Mouse (Mus musculus): ENCODE results near the gene Usp54.
A peak's percentile ranks its signal among the peaks of the same experiment; 100 is the strongest.

Gene Usp54

DNA sequence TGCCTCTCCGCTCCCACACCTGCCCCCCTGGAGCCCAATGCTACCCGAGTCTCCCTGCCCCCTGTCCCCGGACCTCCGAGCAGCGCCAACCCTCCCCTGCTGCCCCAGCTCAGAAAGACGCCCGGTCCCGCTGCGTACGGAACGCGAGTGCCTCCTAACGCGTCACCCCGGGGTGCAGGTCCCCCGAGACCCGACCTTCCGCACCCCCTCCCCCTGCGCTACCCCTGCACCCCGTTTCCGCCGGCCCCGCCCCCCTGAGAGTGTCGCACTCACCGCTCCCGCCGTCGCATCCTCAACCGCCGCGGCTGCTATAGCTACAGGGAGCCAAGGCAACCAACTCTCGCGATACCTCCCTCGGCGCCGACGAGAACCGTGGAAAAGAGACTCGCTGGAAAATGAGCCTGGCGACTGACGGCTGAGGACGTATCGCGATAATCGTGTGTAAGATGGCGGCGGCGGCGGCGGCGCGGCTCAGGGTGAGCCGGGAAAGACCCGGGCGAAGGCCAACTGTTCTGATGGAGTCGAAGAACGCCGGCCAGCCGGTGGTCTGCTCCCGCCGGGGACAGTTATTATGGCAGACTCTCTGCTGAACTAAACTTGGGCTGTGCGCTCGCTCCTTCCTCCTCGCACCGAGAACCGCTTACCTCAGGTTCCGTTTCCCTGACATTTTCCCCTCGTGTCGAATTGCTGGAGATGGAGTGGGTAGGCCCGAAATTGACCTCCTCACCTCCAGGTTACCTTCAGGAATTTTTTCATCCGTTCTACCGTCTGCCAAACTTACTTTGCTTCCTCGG is at the start of gene Usp54:
Gene Usp54 (minus strand): TSS at position 420 of the 794 bp plus-strand sequence.
- DNase-seq = peak; percentile 98

DNA sequence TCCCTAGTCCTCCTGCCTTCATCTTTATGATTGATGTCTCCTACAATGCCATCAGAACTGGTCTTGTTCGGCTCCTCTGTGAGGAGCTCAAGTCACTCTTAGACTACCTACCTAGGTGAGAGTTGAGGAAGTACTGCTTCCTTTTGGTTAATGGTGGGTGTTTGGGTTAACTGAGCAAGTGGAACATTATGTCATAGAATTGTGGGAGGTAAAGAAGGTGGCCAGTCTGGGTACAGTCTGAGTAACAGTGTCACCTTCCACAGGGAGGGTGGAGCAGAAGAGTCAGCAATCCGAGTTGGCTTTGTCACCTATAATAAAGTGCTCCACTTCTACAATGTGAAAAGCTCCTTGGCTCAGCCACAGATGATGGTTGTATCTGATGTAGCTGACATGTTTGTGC is 48.1 kb upstream of the Usp54 start:
- DNase-seq = no peak

DNA sequence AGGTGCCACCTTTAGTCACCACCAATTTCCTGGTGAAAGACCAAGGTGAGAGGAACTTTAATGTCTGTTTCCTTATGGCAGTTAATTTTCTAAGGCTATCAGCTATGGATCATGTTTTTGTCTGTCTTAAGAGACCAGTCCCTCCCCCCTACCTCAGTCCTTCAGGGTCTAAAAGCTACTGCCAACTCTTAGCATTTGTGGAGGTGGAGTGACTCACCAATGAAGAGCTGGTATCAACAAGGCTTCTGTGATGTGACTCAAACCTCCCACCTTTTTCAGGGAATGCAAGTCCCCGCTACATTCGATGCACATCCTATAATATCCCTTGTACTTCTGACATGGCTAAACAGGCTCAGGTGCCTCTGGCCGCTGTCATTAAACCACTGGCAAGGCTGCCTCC is 45.7 kb upstream of the Usp54 start:
- no peak for DNase-seq

DNA sequence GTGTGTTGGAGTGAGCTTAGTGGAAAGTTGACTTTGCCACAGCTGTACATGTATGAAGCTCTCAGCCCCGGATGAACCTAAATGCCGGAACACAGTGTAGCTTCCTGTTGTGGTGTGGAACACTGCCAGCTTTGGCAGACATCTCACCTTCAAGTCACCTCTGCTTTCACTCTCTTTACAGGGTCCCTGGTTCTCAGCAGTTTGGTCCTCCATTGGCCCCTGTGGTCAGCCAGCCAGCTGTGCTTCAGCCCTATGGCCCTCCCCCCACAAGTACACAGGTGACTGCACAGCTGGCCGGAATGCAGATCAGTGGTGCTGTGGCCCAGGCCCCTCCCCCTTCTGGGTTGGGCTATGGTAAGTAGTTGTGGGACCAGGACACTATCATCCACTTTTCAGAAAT is 41.6 kb upstream of the Usp54 start:
- peak; percentile 58 for DNase-seq

DNA sequence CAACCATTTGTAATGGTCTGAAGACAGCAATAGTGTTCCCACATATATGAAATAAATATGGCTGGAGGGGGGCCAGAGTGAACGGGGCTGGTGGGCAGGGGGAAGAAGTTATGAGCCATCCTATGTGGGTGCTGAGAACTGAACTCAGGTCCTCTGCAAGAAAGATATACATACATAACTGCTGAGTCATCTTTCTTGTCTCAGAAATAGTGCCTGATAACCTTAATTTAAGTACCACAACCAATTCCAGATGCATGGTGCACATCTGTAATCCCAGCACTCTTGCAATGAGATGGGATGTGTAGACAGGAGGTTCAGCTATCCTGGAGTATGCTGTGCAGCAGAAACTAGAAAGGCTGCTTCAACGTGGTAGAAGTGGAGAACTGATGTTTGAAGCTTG is 40.9 kb upstream of the Usp54 start:
- DNase-seq = no peak

DNA sequence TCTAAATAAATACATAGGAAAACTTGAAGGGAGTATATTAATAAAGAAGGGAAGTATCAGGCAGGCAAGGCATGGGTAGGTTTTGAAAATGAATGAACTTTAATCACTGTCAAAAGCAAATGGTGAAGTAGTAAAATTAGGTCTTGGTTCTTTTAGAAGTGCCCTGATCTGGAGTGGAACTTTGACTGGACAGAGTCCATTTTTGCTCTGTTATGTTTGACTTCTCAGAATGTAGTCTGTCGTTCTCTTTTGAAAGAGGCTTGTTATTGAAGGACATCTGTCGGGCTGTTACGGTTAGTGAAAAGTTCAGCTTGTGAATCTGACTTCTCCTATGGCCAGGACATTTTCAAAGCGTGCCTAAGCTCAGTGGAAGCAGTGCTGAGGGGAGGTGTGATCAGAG is 37.0 kb upstream of the Usp54 start:
- DNase-seq = peak; percentile 54

DNA sequence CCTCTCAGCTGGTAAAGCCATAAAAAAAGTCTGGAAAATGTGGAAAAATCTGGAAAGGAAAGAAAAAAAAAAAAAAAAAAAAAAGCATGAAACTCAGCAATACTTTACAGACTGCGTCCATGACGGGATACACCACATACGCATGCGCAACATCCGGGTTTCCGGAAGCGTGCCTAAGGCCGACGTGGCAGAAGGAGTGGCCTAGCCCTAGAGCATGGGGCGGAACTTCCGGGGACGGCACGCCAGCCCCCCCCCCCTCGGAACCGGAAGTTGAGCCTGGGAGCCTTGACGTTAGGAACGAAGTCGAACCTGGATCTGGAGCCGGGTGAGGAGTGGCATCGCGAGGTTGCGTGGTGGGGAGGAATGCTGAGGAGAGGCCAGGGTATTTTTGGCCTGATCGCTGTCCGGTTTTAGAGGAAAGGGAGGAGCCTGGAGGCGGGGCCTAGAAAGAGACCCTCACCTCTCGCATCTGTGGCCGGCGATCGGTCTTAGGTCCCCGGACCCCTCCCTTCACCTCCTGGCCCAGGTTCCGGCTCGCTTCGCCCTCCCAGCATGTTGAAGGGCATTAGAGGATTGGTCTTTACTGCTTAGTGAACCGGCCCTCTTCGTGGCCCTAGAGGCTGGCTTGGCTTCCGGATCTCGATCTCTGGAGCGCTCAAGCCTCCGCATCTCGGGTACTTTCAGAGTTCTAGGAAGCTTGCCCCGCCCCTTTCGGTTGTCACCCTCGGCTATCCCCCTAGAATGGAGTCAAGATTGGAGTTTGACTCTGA is 33.4 kb upstream of the Usp54 start, which contains the start of gene Sec24c:
Gene Sec24c (plus strand): TSS at position 245 of the 770 bp plus-strand sequence.
- peak; percentile 97 for DNase-seq

DNA sequence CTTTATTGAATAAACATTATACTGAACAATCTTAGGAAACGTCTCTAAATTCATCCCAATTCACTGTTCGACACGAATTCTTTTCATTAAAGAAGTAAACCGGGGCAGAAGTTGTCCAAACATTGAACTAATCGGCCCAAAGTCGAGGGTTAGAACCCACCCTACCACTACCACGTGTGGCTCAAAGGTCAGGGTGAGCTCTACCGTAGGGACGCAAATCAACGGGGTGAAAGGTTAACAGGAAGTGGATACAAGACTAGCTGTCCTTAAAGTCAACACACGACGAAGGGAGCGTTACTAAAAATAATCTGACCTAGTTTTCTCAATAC is 32.8 kb upstream of the Usp54 start:
- peak; percentile 92 for DNase-seq

DNA sequence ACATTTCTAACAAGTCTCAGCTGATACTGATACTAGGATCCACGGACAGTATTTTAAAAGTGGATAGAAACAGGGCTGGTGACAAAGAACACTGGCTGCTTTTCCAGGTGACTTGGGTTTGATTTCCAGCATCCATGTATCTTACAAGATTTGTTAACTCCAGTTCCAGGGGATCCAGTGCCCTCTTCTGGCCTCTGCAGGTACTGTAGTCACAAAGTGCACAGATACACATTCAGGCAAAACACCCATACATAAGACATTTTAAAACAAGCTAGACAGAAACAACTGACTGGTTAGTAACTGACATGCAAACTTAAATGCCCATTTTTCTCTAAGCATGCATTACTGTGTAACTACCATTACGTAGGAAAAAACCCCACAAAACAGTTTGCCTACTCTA is 32.1 kb upstream of the Usp54 start:
- DNase-seq = peak; percentile 78

DNA sequence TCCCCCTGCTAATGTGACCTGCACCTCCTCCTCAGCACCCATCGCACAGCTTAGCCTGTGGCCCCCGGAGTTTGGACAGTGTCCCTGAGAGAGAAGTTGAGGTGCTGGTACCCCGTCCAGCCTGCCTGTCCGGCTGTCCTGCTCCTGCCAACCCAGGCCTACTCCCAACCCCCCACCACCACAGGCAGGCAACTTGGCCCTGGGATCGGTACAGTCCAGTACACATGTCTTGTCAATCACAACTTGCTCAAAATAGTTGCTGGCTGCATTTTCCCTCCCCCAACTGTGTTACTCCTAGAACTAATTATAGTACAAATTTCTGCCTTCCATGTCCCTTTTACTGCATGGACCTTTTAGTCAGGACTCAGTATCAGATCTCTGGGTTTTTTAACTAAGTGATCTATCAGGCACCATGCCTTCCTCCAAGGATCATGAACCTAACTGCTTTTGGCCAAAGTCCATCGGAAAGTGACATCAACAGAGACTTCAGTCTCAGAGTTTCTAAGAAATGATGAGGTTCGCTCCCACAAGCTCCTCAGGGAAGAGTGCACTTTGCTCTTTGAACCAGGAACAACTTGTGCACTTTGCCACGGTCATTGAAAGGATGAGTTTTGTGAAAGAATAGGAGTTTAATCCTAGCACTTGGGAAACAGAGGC is 27.4 kb upstream of the Usp54 start, which contains the start of gene Synpo2l:
Gene Synpo2l (minus strand): TSS at position 201 of the 657 bp plus-strand sequence.
- peak; percentile 93 for DNase-seq

DNA sequence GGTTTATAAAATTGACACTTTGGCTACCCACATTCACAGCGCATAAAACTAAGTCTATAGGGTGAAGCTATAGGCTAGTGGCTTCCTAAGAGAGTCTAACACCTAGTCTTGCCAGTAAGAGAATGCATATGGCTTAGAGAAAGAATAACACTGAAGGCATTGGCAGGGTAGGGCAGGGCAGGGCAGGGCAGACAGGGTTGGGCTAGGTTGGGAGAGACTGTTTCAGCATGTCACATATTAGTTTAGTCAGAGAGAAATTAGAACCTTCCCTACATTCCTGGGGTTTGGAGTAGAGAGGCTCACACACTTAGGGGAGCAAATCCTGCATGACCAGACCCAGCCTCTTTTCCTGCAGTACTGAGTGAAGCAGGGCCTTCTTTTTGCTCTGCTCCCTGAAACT is 26.6 kb upstream of the Usp54 start:
- no peak for DNase-seq

DNA sequence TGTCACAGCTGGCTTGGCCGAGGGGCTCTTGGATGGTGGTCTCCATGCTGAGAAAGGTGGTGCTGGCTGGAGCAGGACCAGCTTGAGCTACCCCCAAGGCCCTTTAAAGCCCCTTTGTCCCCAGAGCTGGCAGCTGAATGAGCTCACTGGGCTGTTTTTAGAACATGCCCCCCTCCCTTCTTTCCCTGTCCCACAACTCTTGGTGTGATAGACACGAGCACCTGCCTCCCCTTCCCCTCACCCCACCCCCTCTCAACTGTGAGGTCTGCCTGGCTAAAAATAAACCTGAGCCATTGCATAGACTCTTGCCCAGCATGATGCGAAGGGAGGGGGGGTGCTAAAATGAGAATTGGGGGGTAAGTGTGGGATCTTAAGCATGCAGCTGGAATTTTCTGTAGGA is 23.6 kb upstream of the Usp54 start:
- DNase-seq = no peak

DNA sequence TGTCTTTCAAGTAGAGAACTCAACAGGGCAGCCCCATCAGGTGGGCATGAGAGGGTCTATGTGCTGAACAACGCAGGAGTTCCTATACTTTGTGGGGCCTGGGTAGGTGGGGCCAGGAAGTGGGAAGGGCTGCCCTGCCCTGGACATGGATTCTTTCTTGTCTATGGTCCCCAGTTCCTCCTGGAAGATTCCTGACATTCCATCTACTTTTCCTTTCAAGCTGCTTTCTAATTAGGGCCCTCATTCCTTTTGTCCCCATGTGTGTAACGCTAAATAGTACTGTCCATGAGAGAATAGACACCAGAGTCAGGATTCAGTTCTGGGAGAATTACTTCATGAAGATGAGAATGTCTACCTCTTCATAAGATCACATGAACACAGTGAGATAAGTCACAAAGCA is 22.7 kb upstream of the Usp54 start:
- no peak for DNase-seq

DNA sequence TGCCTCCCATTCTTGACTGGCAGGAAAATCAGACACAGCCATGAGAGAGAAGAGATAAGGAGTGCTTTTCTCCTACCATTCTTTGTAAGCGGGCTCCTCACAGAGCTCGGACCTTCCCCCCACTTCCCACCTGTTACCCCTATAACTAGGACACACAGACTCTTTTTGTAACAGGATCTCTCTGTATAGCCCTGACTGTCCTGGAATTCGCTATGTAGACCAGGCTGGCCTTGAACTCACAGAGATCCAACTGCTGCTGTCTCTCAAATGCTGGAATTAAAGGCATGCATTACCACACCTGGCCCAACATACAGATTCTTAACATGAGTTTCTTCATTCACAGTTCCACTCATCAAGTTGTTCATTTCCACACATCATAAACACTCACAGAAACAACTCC is 21.9 kb upstream of the Usp54 start:
- no peak for DNase-seq

DNA sequence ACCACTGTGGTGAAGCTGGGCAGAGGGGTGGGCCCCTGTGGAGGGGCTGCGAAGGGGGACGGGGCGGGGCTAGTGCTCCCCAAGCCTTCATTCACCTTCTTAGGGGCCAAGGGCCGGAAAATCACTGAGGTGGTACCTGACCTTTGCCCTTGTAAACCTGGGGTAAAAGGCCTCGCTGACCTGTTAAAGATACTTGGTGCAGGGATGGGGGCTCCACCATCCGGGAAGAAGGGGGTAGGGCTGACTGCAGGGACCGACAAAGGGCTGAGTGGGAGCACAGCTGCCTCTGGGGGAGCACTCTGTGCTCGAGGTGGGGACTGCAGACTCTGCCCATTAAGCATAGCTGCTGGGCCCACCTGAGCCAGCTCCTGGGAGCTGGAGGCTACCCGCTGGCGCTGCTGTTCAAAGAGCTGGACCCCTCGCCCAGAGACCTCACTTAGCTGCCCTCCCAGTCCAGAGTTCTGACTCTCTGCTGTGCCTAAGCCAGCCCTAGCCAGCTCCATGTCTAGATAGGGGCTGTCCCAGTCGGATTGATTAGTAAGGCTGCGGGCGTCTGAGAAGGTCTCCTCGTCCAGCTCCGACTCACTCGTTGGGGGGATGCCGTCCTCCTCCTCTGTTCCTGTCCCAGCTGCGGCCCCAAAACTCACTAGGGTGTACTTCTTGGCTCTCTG is 20.9 kb upstream of the Usp54 start:
- peak; percentile 73 for DNase-seq

DNA sequence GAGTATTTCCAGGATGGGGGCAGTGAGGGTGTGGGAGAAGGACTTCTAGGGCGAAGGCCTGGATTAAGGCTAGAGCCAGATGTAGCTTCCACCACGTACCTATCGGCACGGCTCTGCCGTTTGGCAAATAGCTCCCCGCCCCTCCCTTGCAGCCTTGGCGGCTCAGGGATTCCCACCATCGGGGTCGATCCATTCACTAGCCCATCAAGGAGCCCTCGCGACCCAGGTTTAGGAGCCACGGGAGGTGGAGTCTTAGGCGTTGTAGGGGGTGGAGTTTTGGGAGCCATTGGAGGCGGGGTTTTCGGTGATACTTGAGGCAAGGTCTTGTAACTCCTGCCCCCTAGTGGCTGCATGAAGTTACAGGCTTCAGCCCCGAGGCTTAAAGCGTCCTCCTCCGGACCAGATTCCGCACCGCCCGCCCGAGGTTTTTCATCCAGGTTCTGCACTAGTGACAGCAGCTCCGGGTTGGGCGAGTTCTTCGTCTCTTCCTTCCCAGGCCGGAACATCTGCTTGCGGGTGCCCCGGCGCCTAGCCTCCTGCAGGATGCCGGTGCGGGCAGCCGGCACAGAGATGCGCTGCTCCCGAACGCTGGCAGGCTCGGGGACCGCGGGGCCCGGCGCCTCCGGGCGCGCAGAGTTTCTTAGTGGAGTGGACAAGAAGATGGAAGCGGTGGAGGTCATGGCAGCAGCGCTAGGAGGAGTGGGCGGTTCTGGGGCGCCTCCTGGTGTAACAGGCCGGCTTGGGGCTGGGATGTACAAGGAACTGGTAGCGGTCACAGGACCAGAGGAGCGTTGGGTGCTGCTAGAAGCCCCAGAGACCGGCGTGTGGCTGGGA is 20.2 kb upstream of the Usp54 start:
- DNase-seq = peak; percentile 98

DNA sequence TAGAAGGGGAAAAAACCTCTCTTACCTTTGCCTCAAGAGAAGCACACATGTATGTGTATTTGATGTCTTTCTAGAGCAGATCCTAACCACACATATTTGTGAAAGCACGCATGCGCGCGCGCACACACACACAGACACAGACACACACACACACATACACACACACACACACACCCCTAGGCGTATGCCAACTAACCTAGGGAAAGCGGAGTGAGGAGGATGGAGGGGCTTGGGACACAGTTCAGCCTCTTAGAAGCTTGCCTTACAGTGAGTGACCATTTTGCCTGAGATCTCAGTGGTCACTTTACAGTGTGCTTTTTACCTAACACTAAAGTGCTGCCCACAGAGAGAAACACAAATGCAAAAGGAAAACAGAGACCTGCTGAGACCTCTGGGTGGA is 18.8 kb upstream of the Usp54 start:
- no peak for DNase-seq

DNA sequence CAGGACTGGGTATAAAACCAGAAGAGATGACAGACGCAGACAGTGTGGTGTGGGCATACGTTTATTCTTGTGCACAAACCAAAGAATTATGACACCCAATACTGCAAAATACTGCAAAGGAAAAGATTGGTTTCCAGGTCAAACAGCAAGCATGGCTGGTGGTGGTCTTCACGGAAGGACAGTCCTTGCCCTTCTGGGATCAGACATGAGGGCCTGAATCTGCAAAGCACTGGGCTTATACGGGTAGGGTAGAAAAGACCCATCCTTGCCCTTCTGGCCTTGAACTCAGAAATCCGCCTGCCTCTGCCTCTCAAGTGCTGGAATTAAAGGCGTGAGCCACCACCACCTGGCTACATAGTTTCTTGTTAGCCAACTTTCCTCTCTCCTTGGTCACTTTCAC is 18.0 kb upstream of the Usp54 start:
- no peak for DNase-seq

DNA sequence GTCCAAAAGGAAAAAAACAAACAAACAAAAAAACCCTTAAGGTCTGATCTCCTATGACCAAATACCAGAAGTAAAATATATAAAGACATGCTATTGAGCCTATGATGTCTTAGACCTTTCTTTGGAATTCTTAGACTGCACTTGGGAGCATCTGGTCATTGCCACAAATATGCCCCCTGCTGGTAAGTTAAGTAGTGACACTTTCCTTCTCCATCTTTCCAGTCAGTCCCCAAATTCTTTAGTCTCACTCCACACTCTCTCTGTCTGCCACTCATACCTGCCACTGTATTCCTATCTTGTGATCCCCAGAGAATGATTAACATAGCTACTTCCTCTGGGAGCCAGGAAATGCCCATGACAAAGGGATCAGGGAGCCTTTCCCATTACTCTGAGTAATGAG is 17.5 kb upstream of the Usp54 start:
- peak; percentile 74 for DNase-seq

DNA sequence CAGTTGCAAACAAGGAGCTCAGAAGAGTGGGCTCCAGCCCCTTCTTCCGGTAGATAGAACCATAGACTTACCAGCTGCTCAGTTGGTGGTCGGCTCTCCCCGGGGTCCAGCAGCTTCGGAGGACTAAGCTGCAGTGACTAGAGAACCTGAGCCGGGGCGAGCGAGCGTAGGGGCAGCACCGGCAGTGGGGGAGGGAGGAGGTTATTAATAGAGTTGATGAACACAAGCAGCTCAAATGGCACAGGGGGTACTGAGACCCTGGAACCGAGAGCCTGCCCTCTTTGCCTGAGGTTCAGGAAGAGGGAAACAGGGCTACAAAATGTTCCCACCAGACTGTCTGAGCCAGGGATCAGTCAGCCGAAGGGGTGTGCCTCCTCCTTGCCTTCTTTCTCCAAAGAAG is 15.5 kb upstream of the Usp54 start, which contains the start of gene Myoz1:
Gene Myoz1 (minus strand): TSS at position 180 of the 400 bp plus-strand sequence.
- DNase-seq = no peak

DNA sequence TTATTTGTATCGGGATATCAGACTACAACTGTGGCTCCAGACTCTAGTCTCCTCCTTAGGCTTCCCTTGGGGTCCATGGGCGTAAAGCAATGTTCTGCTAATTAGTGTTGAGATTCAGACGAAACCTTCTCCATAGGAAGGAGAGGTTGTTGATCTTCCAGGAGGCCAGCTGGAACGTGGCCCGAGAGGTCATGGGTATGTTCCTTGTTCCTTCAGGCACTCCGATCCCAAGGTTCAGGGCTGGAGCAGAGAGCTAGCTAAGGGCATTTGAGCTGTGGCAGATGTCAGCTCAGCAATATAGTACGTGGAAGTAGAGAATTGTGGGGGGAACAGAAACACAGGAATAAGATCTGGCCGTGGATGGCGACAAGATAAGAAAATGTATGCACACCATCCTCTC is 14.9 kb upstream of the Usp54 start:
- DNase-seq = no peak

Data from kidney, adult 9 months (tissue).